Comparison of ENCODE assay signal across 24 mouse cellular contexts in genomic region chr4:138734863-138735262, GRCm38 (mm10). TPM values are rescaled to one million over a fixed set of nuclear protein-coding genes. Genes with fewer than 3 reads are reported as not detected.
DNase-seq lines count a peak whose midpoint lies in the region; ATAC-seq and TF ChIP-seq lines count a peak whose summit lies in the region.
"Had no signal": no experiment of that assay in that cellular context is flagged by ENCODE, and none has a peak within 500 bp of the region (broad histone marks: within the 10 kb centered on the region; RNA-seq: fewer than 3 reads in every experiment).

No protein-coding gene starts in this region.

- no peak overlapping the region for H3K4me2 ChIP-seq in liver, embryonic 11.5 days

- H3K4me1 ChIP-seq in liver, embryonic 11.5 days (replicated peaks; ENCODE audit: control insufficient read depth, insufficient read depth, low read length) = no peaks in the 10 kb centered on the region

- H3K36me3 ChIP-seq in liver, embryonic 11.5 days (ENCODE audit: control insufficient read depth, insufficient read depth, low read length) = no peaks in the 10 kb centered on the region
- H3K36me3 ChIP-seq: G1E had no signal

- no peak for TF ChIP-seq CTCF in left cerebral cortex, adult 2 months (IDR thresholded peaks at IDR 0.05)

- no peak for DNase-seq in frontal cortex, postnatal 10 days (ENCODE audit: low spot score in 2 of 2)
- no peak for DNase-seq in left cerebral cortex, adult 2 months (ENCODE audit: extremely low spot score in 1 of 2, low spot score in 2 of 2)
- no peak for DNase-seq in left cerebral cortex, postnatal 36 days (ENCODE audit: low spot score in 2 of 2)
- peak; percentile 65 for DNase-seq in brain, adult 2 months (ENCODE audit: low read depth, low spot score)
- no peak for DNase-seq in liver, embryonic 11.5 days (ENCODE audit: low spot score)
- DNase-seq: adrenal gland, adult 8-10 months; adrenal gland, postnatal 10 days; adrenal gland, postnatal 14 days; adrenal gland, postnatal 25 days; adrenal gland, postnatal 36 days; B cell, adult 2 months; cerebellum, adult 11 months; cerebellum, adult 11-12 months; cerebellum, adult 18-20 months; cerebellum, adult 2 months had no signal

- peak; percentile 47; the same call in 1 of the 2 replicates for ATAC-seq in frontal cortex, adult (ENCODE audit: low TSS enrichment)
- ATAC-seq in liver, embryonic 11.5 days (replicated peaks; ENCODE audit: low FRiP score) = no peak
- ATAC-seq: activated CD4-positive, CD25-positive, alpha-beta regulatory T cell, adult 4 months; CD4-positive, CD25-positive, alpha-beta regulatory T cell, adult 4 months; Patski had no signal

- intact Hi-C loops in left cerebral cortex, adult 2 months (cut with DNase I) = no loop called here
- intact Hi-C loops in left cerebral cortex, postnatal 36 days (cut with DNase I) = no loop called here

- H3K9me3 ChIP-seq in liver, embryonic 11.5 days (ENCODE audit: control insufficient read depth, low read length) = no peaks in the 10 kb centered on the region

- H3K27me3 ChIP-seq in liver, embryonic 11.5 days (replicated peaks; ENCODE audit: control insufficient read depth, insufficient read depth, low read length) = no peaks in the 10 kb centered on the region

- H3K27ac ChIP-seq in left cerebral cortex, adult 2 months = peak overlapping the region; percentile 44
- no peak overlapping the region for H3K27ac ChIP-seq in liver, embryonic 11.5 days (ENCODE audit: low read depth, low read length)

- WGBS in liver, embryonic 11.5 days = 93% methylated on average over 4 of the region's 4 CpGs

- no peak overlapping the region for H3K9ac ChIP-seq in liver, embryonic 11.5 days (ENCODE audit: low read depth, low read length)

- H3K4me3 ChIP-seq in left cerebral cortex, adult 2 months = no peak overlapping the region
- no peak overlapping the region for H3K4me3 ChIP-seq in liver, embryonic 11.5 days (ENCODE audit: low read depth, low read length)

RNA-seq across cellular contexts. Expression of gene Ubxn10, which starts 2.1 kb away (rescaled TPM):
- 1 to 10 TPM; 1.4 to 1.5 TPM for total RNA-seq in left cerebral cortex, adult 2 months (2021)
- 1 to 10 TPM; 1.3 to 1.5 TPM for total RNA-seq in left cerebral cortex, postnatal 36 days (2021)
- polyA plus RNA-seq in liver, embryonic 11.5 days (2014; fragmentation: Nextera tagmentation; extraction: Ambion mirVana) = 0.48 and 0.74 TPM in 2 replicates
- total RNA-seq: CH12.LX, MEL had no signal
- polyA plus RNA-seq: activated CD4-positive, CD25-positive, alpha-beta regulatory T cell, adult 4 months; C2C12; CD4-positive, CD25-positive, alpha-beta regulatory T cell, adult 4 months; G1E; Patski had no signal

RNA-seq across cellular contexts. Expression of gene Pla2g2c, which starts 10.3 kb away (rescaled TPM):
- total RNA-seq in left cerebral cortex, adult 2 months (2021) = not detected
- under 1 TPM; 0.22 to 0.39 TPM for total RNA-seq in left cerebral cortex, postnatal 36 days (2021)
- polyA plus RNA-seq in liver, embryonic 11.5 days (2014; fragmentation: Nextera tagmentation; extraction: Ambion mirVana) = 0.22 and 0.27 TPM in 2 replicates
- total RNA-seq: adrenal gland, postnatal 10 days; adrenal gland, postnatal 14 days; CH12.LX; MEL had no signal
- polyA plus RNA-seq: activated CD4-positive, CD25-positive, alpha-beta regulatory T cell, adult 4 months; C2C12; CD4-positive, CD25-positive, alpha-beta regulatory T cell, adult 4 months; G1E; Patski had no signal

RNA-seq across cellular contexts. Expression of gene Pla2g2f, which starts 22.6 kb away (rescaled TPM):
- not detected for total RNA-seq in left cerebral cortex, adult 2 months (2021)
- not detected for total RNA-seq in left cerebral cortex, postnatal 36 days (2021)
- not detected in 2 replicates for polyA plus RNA-seq in liver, embryonic 11.5 days (2014; fragmentation: Nextera tagmentation; extraction: Ambion mirVana)
- total RNA-seq: CH12.LX, MEL had no signal
- polyA plus RNA-seq: activated CD4-positive, CD25-positive, alpha-beta regulatory T cell, adult 4 months; C2C12; CD4-positive, CD25-positive, alpha-beta regulatory T cell, adult 4 months; G1E; Patski had no signal

RNA-seq across cellular contexts. Expression of gene Pla2g2d, which starts 40.7 kb away (rescaled TPM):
- total RNA-seq in left cerebral cortex, adult 2 months (2021) = under 1 TPM; 0.42 to 0.97 TPM
- under 1 TPM; 0.52 to 0.68 TPM for total RNA-seq in left cerebral cortex, postnatal 36 days (2021)
- 0.25 TPM in 1 of 2 replicates, not detected in the other for polyA plus RNA-seq in liver, embryonic 11.5 days (2014; fragmentation: Nextera tagmentation; extraction: Ambion mirVana)
- total RNA-seq: CH12.LX, ES-E14, G1E, MEL had no signal
- polyA plus RNA-seq: C2C12, G1E had no signal
